Mouse (Mus musculus) limb, embryonic 14.5 days (tissue): ENCODE data around the gene Gca. TPM values are rescaled to one million over a fixed set of nuclear protein-coding genes. Genes with fewer than 3 reads are reported as not detected.

Experiments
- ATAC-seq: fragments of 200-750 bp; cut with Nextera tagmentation; 2 replicates; pipeline ENCODE4 v1.8.0; 2017; ENCODE audit warnings: low read depth, moderate number of reproducible peaks, moderate TSS enrichment; ENCODE audit not compliant: low FRiP score
- DNase-seq: peaks from one replicate; pipeline ENCODE4 v3.0.0-alpha.2; 2015; ENCODE audit warnings: low spot score
- H3K27ac ChIP-seq: fragments of 300-500 bp; sonication (generic); replicated peaks from 2 replicates; pipeline ENCODE4 v1.5.1; 2014; ENCODE audit warnings: low read depth, mild to moderate bottlenecking, low read length, moderate library complexity, mixed read lengths
- H3K27me3 ChIP-seq: fragments of 300-500 bp; sonication (generic); 2 replicates; pipeline ENCODE4 v1.6.1; 2014; ENCODE audit warnings: low read length, mixed read lengths; ENCODE audit not compliant: control insufficient read depth, insufficient read depth
- H3K36me3 ChIP-seq: fragments of 300-500 bp; sonication (generic); 2 replicates; pipeline ENCODE4 v1.6.1; 2014; ENCODE audit warnings: mild to moderate bottlenecking, low read length, moderate library complexity, mixed read lengths; ENCODE audit not compliant: control insufficient read depth, insufficient read depth
- H3K4me1 ChIP-seq: fragments of 300-500 bp; sonication (generic); 2 replicates; pipeline ENCODE4 v1.6.1; 2014; ENCODE audit warnings: antibody characterized with exemption, low read length, mixed read lengths; ENCODE audit not compliant: control insufficient read depth, insufficient read depth
- H3K4me2 ChIP-seq: fragments of 300-500 bp; sonication (generic); replicated peaks from 2 replicates; pipeline ENCODE4 v1.6.1; 2014; ENCODE audit warnings: low read depth, mild to moderate bottlenecking, low read length, moderate library complexity; ENCODE audit not compliant: severe bottlenecking
- H3K4me3 ChIP-seq: fragments of 300-500 bp; sonication (generic); replicated peaks from 2 replicates; pipeline ENCODE4 v1.5.1; 2014; ENCODE audit warnings: low read length
- H3K9ac ChIP-seq: fragments of 300-500 bp; sonication (generic); 2 replicates; pipeline ENCODE4 v1.6.1; 2014; ENCODE audit warnings: mild to moderate bottlenecking, low read depth, low read length, moderate library complexity; ENCODE audit not compliant: severe bottlenecking
- H3K9me3 ChIP-seq: fragments of 300-500 bp; sonication (generic); 2 replicates; pipeline ENCODE4 v1.6.1; 2016; ENCODE audit warnings: low read length; ENCODE audit not compliant: control insufficient read depth
- POLR2A ChIP-seq: fragments of 200-500 bp; IDR thresholded peaks from 2 replicates; pipeline ENCODE4 v1.8.0; 2012; ENCODE audit warnings: inconsistent platforms, mild to moderate bottlenecking, moderate library complexity, borderline replicate concordance; ENCODE audit not compliant: insufficient read depth, insufficient read length; ENCODE audit errors: extremely low read depth
- WGBS: fragments of 180-500 bp; shearing (Covaris S2); extraction: QIAGEN DNeasy Blood & Tissue Kit; methylation state at CpG from one replicate; pipeline ENCODE4 v1.1.7; 2014; 5-methylcytosine and 5-hydroxymethylcytosine counted together
- polyA plus RNA-seq, 2 experiments: library from polyadenylated mRNA; depleted of rRNA in 1 of 2; stranded (reverse) in 1 of 2; unstranded in 1 of 2; fragments of >200 nt; fragmentation: Nextera tagmentation in 1 of 2; extraction: Ambion mirVana in 1 of 2; gene quantifications; 2 replicates each; pipeline versions ENCODE4 v1.2.1 to v1.2.3; 2012 to 2014

Gene Gca
- polyA plus RNA-seq, 2 experiments, result 2.6 to 3.2 TPM

DNA sequence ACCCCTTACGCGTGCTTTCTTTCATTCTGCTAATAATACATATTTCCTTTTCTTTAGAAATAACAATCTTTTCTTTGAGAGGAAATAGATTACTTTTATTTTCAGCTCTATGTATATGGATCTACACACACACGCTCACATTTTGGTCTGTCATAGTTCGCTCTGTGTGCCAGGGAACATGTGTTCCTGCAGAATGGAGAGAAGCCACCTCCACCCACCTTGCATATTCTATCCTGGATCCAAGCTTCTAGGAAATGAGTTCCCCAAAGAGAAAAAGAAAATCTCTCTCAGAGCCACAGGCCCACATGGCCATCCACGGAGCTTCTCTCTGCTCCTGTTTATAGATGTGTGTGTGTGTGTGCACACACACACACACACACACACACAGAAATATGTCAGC is 35.7 kb upstream of the Gca start:
- TF ChIP-seq POLR2A, result no peak
- Histone ChIP-seq H3K36me3 (no peaks in the 10 kb centered on the region), H3K4me3 (no peak overlapping the region), H3K27me3 (no peaks in the 10 kb centered on the region), H3K9ac (no peak overlapping the region), H3K27ac (no peak overlapping the region), H3K9me3 (no peaks in the 10 kb centered on the region), H3K4me2 (no peak overlapping the region), H3K4me1 (no peaks in the 10 kb centered on the region)
- DNase-seq, result no peak
- ATAC-seq, result no peak
- 90% methylated on average over 5 of the region's 5 CpGs for WGBS

DNA sequence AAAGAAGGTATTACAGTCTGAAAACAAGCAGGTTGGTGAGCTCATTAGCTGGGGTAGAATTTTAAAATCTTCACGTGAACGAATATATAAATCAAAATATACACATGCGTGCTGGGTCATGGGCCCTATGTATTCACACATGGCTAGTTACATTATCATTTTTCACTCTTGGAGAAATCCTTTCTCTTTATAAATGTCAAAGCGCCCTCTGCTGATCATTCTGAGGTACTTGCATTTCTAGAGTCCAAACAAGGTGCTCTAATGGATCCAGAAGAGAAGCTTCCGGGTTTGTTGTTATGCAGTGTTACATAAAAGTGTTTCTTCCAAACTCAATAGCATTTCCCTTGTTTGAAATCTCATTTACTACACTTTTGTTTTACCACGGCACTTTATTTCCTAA is 33.6 kb upstream of the Gca start:
- ATAC-seq (peak; percentile 44; the same call in 1 of the 2 replicates), DNase-seq (peak; percentile 87)
- H3K36me3 ChIP-seq, result no peaks in the 10 kb centered on the region
- 21% methylated on average over 6 of the region's 6 CpGs for WGBS
- no peak for TF ChIP-seq POLR2A
- H3K4me1 ChIP-seq, result no peaks in the 10 kb centered on the region
- no peak overlapping the region for H3K4me3 ChIP-seq
- H3K4me2 ChIP-seq, result no peak overlapping the region
- no peaks in the 10 kb centered on the region for H3K9me3 ChIP-seq
- no peaks in the 10 kb centered on the region for H3K27me3 ChIP-seq
- no peak overlapping the region for H3K27ac ChIP-seq
- no peak overlapping the region for H3K9ac ChIP-seq

DNA sequence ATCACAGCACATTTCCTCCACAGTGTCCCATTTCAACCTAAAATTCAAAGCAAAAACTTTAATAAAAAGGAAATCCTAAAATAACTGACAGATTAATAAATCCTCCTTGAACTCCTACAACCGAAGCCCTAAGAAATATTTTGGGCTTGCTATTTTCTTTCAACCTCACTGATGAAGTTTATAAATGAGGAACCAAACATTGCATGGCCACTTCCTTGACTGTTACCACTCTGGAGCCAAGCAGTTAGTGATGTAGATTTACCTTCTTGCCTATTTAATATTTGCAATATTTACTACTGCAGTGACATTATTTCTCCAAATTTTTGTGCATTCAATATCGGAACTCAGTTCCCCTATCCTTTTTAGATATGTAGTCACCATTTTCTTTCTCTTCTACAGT is 24.2 kb upstream of the Gca start:
- Histone ChIP-seq H3K9me3 (no peaks in the 10 kb centered on the region), H3K4me1 (no peaks in the 10 kb centered on the region)
- 89% methylated on average over 2 of the region's 2 CpGs for WGBS

DNA sequence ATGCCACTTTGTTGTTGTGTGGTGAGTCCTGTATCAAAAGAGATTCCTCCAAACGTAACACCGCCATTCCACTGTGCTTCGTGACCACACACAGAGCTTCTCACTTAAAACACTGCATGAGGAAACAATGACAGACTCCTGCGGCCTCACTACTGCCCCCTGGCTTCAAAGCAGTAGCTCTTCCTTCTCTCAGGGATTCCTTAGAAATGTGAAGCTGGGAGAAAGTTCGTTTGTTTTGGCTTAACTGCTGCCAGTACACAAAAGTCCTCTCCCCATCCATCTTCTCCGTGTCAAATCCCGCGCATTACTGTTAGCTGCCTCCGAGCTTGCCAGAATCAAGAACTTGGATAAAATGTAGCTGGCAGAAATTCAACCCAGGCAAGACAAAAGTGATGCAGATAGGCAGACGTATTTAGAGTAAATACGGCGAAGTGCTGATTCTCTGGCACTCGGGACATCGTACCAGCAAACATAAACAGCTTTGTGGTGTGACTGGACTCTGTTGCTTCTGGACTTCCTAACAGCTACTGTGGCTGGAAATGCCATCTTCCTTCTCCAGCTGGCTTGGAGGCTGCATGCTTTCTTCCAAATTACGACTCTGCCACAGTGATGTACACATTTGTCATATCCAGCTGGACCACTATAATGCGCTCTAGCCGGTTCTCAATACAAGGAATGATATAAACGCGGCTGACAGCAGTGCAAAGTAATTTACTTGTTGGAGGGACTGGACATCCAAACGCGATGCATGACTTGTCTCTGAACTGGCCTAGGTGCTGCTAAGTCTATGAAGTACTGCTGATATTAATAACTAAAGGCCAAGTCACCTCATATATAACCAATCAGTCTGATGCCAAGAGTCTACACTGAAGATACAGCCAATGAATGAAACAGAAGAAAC is 20.4 kb upstream of the Gca start:
- WGBS, result 44% methylated on average over 21 of the region's 21 CpGs
- no peak overlapping the region for H3K4me3 ChIP-seq
- no peaks in the 10 kb centered on the region for H3K4me1 ChIP-seq
- H3K27me3 ChIP-seq, result no peaks in the 10 kb centered on the region
- no peaks in the 10 kb centered on the region for H3K9me3 ChIP-seq
- no peak for ATAC-seq
- no peak for DNase-seq
- H3K36me3 ChIP-seq, result no peaks in the 10 kb centered on the region
- TF ChIP-seq POLR2A, result no peak
- no peak overlapping the region for H3K27ac ChIP-seq
- no peak overlapping the region for H3K4me2 ChIP-seq
- no peak overlapping the region for H3K9ac ChIP-seq

More for the DNA sequence above, 24.2 kb upstream of the Gca start:
- no peak for ATAC-seq
- H3K27ac ChIP-seq, result no peak overlapping the region
- TF ChIP-seq POLR2A, result no peak
- DNase-seq, result no peak
- H3K4me2 ChIP-seq, result no peak overlapping the region
- no peaks in the 10 kb centered on the region for H3K36me3 ChIP-seq
- H3K4me3 ChIP-seq, result no peak overlapping the region
- H3K27me3 ChIP-seq, result no peaks in the 10 kb centered on the region
- no peak overlapping the region for H3K9ac ChIP-seq

DNA sequence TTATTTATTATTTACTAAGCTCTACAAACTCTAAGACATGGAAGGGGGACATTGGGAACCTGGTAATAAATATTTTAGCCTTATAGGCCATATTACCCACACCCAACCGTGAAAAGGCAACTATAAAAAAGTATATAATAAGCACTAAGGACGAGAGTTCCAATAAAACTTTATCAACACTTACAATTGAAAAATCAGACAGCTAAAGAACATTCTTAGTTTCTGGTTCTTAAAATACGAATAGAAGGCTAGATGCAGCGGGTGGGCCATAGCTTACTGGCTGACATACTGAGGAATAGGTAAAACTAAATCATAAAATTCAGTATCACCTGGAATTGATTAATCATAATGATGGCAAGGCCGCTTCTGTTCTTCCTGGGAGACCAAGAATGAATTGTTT is 19.2 kb upstream of the Gca start:
- Histone ChIP-seq H3K9me3 (no peaks in the 10 kb centered on the region), H3K27me3 (no peaks in the 10 kb centered on the region), H3K9ac (no peak overlapping the region), H3K4me3 (no peak overlapping the region), H3K4me1 (no peaks in the 10 kb centered on the region), H3K27ac (no peak overlapping the region), H3K4me2 (no peak overlapping the region), H3K36me3 (no peaks in the 10 kb centered on the region)
- DNase-seq (no peak), ATAC-seq (no peak)
- no peak for TF ChIP-seq POLR2A
- 66% methylated on average over 5 of the region's 5 CpGs for WGBS
